19 mouse cellular contexts compared by ENCODE assay signal in the genomic region with DNA sequence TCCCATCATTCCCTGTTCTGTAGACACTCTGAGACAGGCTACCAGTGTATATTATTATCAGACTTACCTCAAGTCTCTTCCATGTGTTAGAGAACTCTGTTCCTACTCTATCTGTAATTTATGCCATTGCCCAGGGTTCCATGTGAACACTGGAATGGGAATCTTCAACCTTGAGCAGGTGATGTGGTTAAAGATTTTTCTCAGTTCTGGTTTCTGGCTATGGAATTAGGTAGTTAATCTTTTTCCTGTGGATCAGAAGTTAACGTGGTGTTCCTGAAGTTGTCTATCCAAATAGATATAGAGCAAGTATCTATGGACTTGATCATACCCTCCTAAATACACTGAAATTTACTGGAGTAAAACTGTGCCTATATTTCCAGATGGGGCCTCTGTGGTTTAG.
"Had no signal": no experiment of that assay in that cellular context is flagged by ENCODE, and none has a peak within 500 bp of the region (broad histone marks: within the 10 kb centered on the region; RNA-seq: fewer than 3 reads in every experiment).

No protein-coding gene starts in this region.

- H3K36me3 ChIP-seq: midbrain, embryonic 10.5 days; midbrain, embryonic 12.5 days; neural tube, embryonic 13.5 days; neural tube, embryonic 15.5 days had no signal

- H3K4me1 ChIP-seq: midbrain, embryonic 10.5 days; midbrain, embryonic 12.5 days; neural tube, embryonic 13.5 days; neural tube, embryonic 15.5 days had no signal

- H3K9ac ChIP-seq: lung, embryonic 14.5 days; midbrain, embryonic 12.5 days; neural tube, embryonic 13.5 days; neural tube, embryonic 15.5 days had no signal

- ATAC-seq: midbrain, embryonic 16.5 days had no signal

- H3K4me3 ChIP-seq: midbrain, embryonic 10.5 days; midbrain, embryonic 12.5 days; myocyte; neural tube, embryonic 13.5 days; neural tube, embryonic 15.5 days had no signal

- H3K4me2 ChIP-seq: lung, embryonic 14.5 days; midbrain, embryonic 12.5 days; neural tube, embryonic 13.5 days; neural tube, embryonic 15.5 days had no signal

- H3K27me3 ChIP-seq: midbrain, embryonic 12.5 days; neural tube, embryonic 13.5 days; neural tube, embryonic 15.5 days had no signal

- H3K9me3 ChIP-seq: midbrain, embryonic 10.5 days; midbrain, embryonic 12.5 days; neural tube, embryonic 13.5 days; neural tube, embryonic 15.5 days had no signal

- H3K27ac ChIP-seq: midbrain, embryonic 10.5 days; midbrain, embryonic 12.5 days; neural tube, embryonic 13.5 days; neural tube, embryonic 15.5 days had no signal

- DNase-seq: lung, adult 18-20 months; lung, embryonic 14.5 days; lung, postnatal 10 days; lung, postnatal 4 days; midbrain, embryonic 14.5 days; retina, postnatal 1 day; right cerebral cortex, adult 18-20 months; right cerebral cortex, postnatal 25 days; right cerebral cortex, postnatal 4 days; spleen, adult 18-20 months; thymus, adult 18-20 months; thymus, postnatal 14 days; thymus, postnatal 36 days had no signal
